Mouse (Mus musculus) ES-Bruce4 (cell line): Measurements from ENCODE around the gene Abtb1. TPM values are rescaled to one million over a fixed set of nuclear protein-coding genes. Genes with fewer than 3 reads are reported as not detected.

Experiments used
- H3K27ac ChIP-seq: 2 replicates; pipeline ENCODE4 v1.5.1; 2012; ENCODE audit warnings: low read length, inconsistent platforms; ENCODE audit not compliant: insufficient read depth
- H3K27me3 ChIP-seq: 2 replicates; pipeline ENCODE4 v1.6.1; 2012; ENCODE audit warnings: mild to moderate bottlenecking, low read length, inconsistent platforms; ENCODE audit not compliant: control insufficient read depth, poor library complexity, insufficient read depth, severe bottlenecking
- H3K36me3 ChIP-seq: 2 replicates; pipeline ENCODE4 v1.6.1; 2012; ENCODE audit warnings: inconsistent platforms, mild to moderate bottlenecking, low read length, moderate library complexity; ENCODE audit not compliant: control insufficient read depth, poor library complexity, insufficient read depth, severe bottlenecking
- H3K4me1 ChIP-seq: one replicate; pipeline ENCODE4 v1.8.1; 2011; ENCODE audit warnings: low read length; ENCODE audit not compliant: control insufficient read depth, insufficient read depth
- H3K4me3 ChIP-seq: 2 replicates; pipeline ENCODE4 v1.5.1; 2011; ENCODE audit warnings: low read depth, mild to moderate bottlenecking, low read length
- H3K9ac ChIP-seq: 2 replicates; pipeline ENCODE4 v1.6.1; 2012; ENCODE audit warnings: low read depth, mild to moderate bottlenecking, inconsistent platforms; ENCODE audit not compliant: poor library complexity, severe bottlenecking
- H3K9me3 ChIP-seq: replicated peaks from 2 replicates; pipeline ENCODE4 v1.6.1; 2012; ENCODE audit warnings: mild to moderate bottlenecking, low read length, inconsistent platforms; ENCODE audit not compliant: control insufficient read depth, poor library complexity, insufficient read depth, severe bottlenecking
- CTCF ChIP-seq: IDR thresholded peaks from one replicate; pipeline ENCODE4 v1.8.1; 2011; ENCODE audit warnings: low read depth, low read length
- EP300 ChIP-seq: IDR thresholded peaks from 2 replicates; pipeline ENCODE4 v1.6.1; 2011; ENCODE audit warnings: low read depth, low read length; ENCODE audit not compliant: insufficient read depth
- POLR2A ChIP-seq: IDR thresholded peaks from one replicate; pipeline ENCODE4 v1.8.1; 2011; ENCODE audit warnings: low read length; ENCODE audit not compliant: insufficient read depth
- polyA plus RNA-seq: library from polyadenylated mRNA; stranded (reverse); fragments of >200 nt; gene quantifications from 2 replicates; pipeline ENCODE4 v1.2.4, GENCODE M21; 2011; ENCODE audit warnings: low read depth; ENCODE audit not compliant: missing spikeins, insufficient read depth, insufficient read length

The Abtb1 gene
- polyA plus RNA-seq, 1 experiment: 18.3 TPM

DNA sequence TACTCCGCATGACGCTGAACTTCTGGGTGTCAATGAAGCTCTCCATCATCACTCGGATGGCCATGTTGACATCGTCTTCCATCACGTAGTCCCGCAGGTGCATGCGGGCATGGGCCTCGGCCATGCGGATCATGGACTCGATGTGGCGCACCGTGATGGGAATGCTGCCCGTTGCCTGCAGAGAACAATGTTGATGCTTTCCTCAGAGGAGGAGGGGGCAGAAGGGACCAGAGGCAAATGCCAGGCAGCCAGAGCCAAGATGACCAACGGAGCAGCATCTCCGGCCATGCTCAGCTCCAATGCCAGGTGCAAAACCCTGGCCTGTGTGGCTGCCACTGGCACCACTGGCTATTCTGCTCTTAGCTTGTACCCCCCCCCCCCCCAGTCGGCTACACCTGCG, 42.9 kb upstream of the Abtb1 start:
- Histone ChIP-seq H3K4me3 (no peak overlapping the region), H3K4me1 (peaks cover 4% of the 10 kb centered on the region), H3K27me3 (no peaks in the 10 kb centered on the region), H3K27ac (peak overlapping the region; percentile 29), H3K9ac (no peak overlapping the region), H3K36me3 (peaks cover 76% of the 10 kb centered on the region), H3K9me3 (no peaks in the 10 kb centered on the region)
- no peak for TF ChIP-seq CTCF
- no peak for TF ChIP-seq POLR2A
- no peak for TF ChIP-seq EP300

DNA sequence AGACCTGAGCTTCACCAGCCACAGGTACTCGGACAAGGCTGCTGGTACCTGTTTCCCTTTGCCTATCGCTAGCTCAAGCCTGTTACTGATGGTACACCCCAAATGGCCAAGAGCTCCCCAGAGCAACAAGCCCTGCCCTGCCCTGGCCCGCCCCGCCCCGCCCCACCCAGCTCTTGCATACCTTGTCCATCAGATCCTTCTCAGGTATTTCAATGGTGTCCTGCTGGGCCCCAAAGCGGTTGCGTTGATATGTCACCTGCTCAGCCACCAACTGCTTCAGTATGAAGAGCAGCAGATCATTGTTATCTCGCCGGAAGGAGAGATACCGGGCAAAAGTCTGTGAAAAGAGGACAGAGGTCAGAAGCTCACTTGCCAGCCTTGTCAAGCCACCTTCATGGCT, 42.4 kb upstream of the Abtb1 start:
- Histone ChIP-seq H3K36me3 (peaks cover 71% of the 10 kb centered on the region), H3K4me1 (peaks cover 4% of the 10 kb centered on the region), H3K4me3 (no peak overlapping the region), H3K27ac (peak overlapping the region; percentile 29; the same call in 1 of the 2 replicates), H3K27me3 (no peaks in the 10 kb centered on the region), H3K9me3 (no peaks in the 10 kb centered on the region), H3K9ac (no peak overlapping the region)
- TF ChIP-seq EP300: 0 out of 2 replicates have a peak, but pooled peaks have one; percentile 42
- TF ChIP-seq CTCF: no peak

DNA sequence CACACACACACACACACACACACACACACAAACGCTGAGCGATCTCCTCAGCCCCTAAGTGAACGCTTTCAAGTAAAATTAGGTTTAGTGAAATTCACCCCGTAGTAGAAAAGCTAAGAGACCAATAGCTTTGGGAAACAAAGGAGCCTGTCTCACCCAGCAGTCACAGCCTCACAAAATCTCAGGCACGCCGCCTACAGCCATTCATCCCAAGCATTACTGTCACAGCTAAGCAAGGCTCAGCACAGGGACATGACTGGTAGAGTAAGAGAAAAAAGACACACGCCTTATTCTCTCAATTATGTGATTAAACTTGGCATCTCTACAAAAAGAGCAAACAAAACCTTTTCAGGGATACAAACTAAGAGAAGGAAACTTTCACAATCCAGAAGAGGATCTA, 39.5 kb upstream of the Abtb1 start:
- no peaks in the 10 kb centered on the region for H3K9me3 ChIP-seq
- peaks cover 43% of the 10 kb centered on the region for H3K36me3 ChIP-seq
- H3K27ac ChIP-seq: no peak overlapping the region
- no peak for TF ChIP-seq EP300
- TF ChIP-seq CTCF: no peak
- TF ChIP-seq POLR2A: no peak
- peaks cover 4% of the 10 kb centered on the region for H3K4me1 ChIP-seq
- H3K9ac ChIP-seq: no peak overlapping the region
- no peak overlapping the region for H3K4me3 ChIP-seq
- no peaks in the 10 kb centered on the region for H3K27me3 ChIP-seq

DNA sequence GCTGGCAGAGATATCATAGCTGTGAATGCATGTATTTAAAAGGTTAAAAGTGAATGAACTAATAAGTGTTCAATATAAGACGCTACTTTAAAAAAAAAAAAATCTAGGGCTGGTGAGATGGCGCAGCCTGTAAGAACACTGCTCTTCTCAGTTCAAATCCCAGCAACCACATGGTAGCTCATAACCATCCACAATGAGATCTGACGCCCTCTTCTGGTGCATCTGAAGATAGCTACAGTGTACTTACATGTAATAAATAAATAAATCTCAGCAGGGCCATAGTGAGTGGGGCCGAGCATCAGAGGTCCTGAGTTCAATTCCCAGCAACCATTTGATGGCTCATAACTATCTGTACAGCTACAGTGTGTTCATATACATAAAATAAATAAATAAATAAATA, 37.7 kb upstream of the Abtb1 start:
- no peak overlapping the region for H3K9ac ChIP-seq
- H3K9me3 ChIP-seq: no peaks in the 10 kb centered on the region
- H3K4me3 ChIP-seq: no peak overlapping the region
- peaks cover under 1% of the 10 kb centered on the region for H3K4me1 ChIP-seq
- H3K27ac ChIP-seq: no peak overlapping the region
- peaks cover 25% of the 10 kb centered on the region for H3K36me3 ChIP-seq
- no peaks in the 10 kb centered on the region for H3K27me3 ChIP-seq
- peak; percentile 11 for TF ChIP-seq CTCF
- no peak for TF ChIP-seq POLR2A

DNA sequence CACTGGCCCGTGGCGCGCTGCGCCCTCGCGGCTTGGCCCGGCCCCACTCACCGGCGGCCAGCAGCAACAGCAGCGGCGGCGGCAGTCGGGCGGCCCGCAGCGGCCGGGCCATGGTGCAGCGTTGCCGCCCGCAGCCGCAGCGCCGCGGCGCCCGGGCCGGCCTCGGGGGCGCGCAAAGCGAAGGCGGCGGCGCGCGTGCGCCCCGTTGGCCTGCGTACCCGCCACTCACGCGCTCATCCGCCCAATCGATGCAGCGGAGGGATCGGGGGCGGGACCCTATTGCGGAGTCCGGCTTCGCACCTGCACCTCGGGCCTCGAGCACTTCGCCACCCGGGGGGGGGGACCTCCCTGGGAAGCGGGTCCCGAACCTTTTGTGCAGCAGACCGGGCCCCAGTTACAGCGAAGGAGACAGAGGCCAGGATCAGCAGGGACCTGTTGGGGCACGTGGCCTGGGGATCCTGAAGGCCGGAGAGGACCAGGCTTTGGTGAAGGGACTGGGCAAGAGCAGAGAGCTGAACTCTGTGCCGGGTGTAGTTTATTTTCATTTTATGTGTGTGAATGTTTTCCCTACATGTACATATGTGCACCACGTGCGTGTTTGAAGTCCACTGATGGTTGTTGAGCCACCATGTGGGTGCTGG, 33.2 kb upstream of the Abtb1 start, which contains the start of gene Podxl2:
Podxl2 (minus strand) TSS at position 177 of the 641 bp plus-strand sequence.
- no peak within 1 kb of the TSS for H3K27ac ChIP-seq

DNA sequence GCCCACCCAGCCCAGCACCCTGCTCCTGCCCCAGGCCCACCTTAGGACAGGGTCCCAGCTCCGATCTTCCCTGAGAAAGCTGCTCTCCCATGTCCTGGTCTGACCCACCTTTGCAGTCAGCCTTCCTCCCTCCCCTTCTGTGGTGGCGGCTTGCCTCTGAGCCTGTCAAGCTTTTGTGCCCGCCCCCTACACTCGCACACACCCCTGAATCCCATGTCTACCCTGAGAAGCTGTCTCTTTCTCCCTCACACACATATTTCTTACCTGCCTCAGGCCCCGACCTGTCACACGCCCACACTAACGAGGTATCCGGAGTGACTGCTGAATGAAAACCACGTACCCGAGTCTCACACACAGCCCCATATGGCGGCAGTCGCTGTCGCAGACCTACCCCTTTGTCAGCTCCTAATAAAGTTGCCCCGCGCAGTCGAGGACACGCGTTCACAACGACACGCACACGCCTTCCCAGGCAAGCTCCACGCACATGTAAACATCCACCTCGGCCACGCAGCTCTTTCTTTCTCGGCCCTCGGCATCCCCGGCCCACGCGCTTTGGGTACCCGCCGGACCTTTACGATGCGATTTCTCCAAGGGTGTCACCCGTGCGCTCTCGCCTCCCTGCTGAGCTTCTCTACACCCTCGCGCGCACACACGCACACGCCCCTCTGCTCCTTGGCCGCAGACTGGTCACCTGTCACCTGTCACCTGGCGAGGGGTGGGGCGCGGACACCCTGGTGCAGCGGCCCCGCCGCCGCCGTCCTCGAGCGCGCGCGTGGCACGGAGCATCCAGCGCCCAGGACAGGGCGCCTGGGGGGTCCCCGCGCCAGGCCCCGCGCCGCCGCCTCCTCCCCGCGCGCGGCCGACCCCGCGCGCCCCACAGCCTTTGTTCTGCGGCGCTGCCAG, 32.4 kb upstream of the Abtb1 start:
- Histone ChIP-seq H3K9me3 (no peaks in the 10 kb centered on the region), H3K36me3 (no peaks in the 10 kb centered on the region), H3K4me3 (peak overlapping the region; percentile 61), H3K27me3 (no peaks in the 10 kb centered on the region; the same call in 1 of the 2 replicates), H3K4me1 (no peaks in the 10 kb centered on the region), H3K9ac (peak overlapping the region; percentile 60), H3K27ac (no peak overlapping the region)
- TF ChIP-seq CTCF (no peak), POLR2A (no peak), EP300 (no peak)

More for the DNA sequence above, 33.2 kb upstream of the Abtb1 start, which contains the start of gene Podxl2:
- Histone ChIP-seq H3K4me3 (peak within 1 kb of the TSS; percentile 61), H3K9ac (peak within 1 kb of the TSS; percentile 60), H3K9me3 (no peaks in the 10 kb centered on the region), H3K4me1 (no peaks in the 10 kb centered on the region), H3K36me3 (no peaks in the 10 kb centered on the region), H3K27me3 (no peaks in the 10 kb centered on the region; the same call in 1 of the 2 replicates)
- no peak for TF ChIP-seq POLR2A
- no peak for TF ChIP-seq EP300
- no peak for TF ChIP-seq CTCF
